Mouse (Mus musculus): ENCODE measurements around the gene Vps18. TPM values are rescaled to one million over a fixed set of nuclear protein-coding genes. Genes with fewer than 3 reads are reported as not detected.

The Vps18 gene
- total RNA-seq, 1 experiment from 2014 or later: 14.8 TPM

GRCm38 (mm10) chr2:119328546-119328945 is 40.0 kb downstream of the Vps18 start:
- ATAC-seq (replicated peaks in 1 of 2; ENCODE audit: insufficient read depth in 1 of 2, low FRiP score in 2 of 2, low TSS enrichment in 1 of 2, low read depth in 1 of 2, poor library complexity in 2 of 2, severe bottlenecking in 2 of 2): no peak

GRCm38 (mm10) chr2:119329123-119329817 is 40.7 kb downstream of the Vps18 start:
- ATAC-seq (replicated peaks in 1 of 2; ENCODE audit: insufficient read depth in 1 of 2, low FRiP score in 2 of 2, low TSS enrichment in 1 of 2, low read depth in 1 of 2, poor library complexity in 2 of 2, severe bottlenecking in 2 of 2): no peak

- no peak for ATAC-seq (replicated peaks in 1 of 2; ENCODE audit: insufficient read depth in 1 of 2, low FRiP score in 2 of 2, low TSS enrichment in 1 of 2, low read depth in 1 of 2, poor library complexity in 2 of 2, severe bottlenecking in 2 of 2)
Measured at GRCm38 (mm10) chr2:119330795-119331194, 42.3 kb downstream of the Vps18 start.

GRCm38 (mm10) chr2:119332177-119332661 is 43.7 kb downstream of the Vps18 start:
- ATAC-seq (replicated peaks in 1 of 2; ENCODE audit: insufficient read depth in 1 of 2, low FRiP score in 2 of 2, low TSS enrichment in 1 of 2, low read depth in 1 of 2, poor library complexity in 2 of 2, severe bottlenecking in 2 of 2): no peak

DNA sequence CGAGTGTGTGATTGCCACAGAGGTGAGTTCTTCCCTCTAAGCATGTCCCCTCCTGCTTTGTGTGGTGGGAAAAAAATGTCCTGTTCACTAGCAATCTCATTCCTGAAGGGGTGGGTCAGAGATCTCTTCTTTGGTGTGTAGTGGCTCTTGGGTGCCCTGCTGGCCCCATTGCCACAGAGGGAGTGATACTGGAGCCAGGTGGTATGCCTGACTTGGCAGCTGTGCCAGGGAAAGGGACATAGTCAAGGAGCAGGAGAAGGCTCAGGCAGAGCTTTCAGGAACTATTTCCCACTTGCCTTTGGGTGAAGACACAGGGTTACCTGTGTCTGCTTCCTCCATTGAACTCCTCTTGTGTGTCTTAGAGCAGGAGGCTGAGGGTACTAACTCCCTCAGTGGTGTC is 45.6 kb downstream of the Vps18 start:
- no peak for ATAC-seq (replicated peaks in 1 of 2; ENCODE audit: insufficient read depth in 1 of 2, low FRiP score in 2 of 2, low TSS enrichment in 1 of 2, low read depth in 1 of 2, poor library complexity in 2 of 2, severe bottlenecking in 2 of 2)

DNA sequence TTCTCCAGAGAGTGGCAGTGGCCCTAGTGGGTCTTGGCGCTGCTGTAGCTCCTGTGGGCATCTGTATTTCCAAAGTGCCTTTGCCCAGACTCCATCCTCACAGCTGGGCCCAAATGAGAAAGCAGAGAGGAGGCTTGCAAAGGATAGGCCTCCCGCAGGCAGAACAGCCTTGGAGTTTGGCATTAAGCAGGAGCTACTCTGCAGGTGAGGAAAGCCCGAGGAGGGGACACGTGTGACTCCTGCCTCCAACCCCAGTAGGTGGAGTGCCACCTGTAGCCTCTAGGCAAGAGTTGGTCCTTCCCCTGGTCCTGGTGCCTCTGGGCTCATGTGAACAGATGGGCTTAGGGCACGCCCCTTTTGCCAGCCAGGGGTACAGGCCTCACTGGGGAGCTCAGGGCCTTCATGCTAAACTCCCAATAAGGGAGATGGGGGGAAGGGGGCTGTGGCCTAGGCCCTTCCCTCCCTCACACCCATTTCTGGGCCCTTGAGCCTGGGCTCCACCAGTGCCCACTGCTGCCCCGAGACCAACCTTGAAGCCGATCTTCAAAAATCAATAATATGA is 46.5 kb downstream of the Vps18 start:
- no peak for ATAC-seq (replicated peaks in 1 of 2; ENCODE audit: insufficient read depth in 1 of 2, low FRiP score in 2 of 2, low TSS enrichment in 1 of 2, low read depth in 1 of 2, poor library complexity in 2 of 2, severe bottlenecking in 2 of 2)

GRCm38 (mm10) chr2:119335535-119335934 is 47.0 kb downstream of the Vps18 start:
- ATAC-seq (replicated peaks in 1 of 2; ENCODE audit: insufficient read depth in 1 of 2, low FRiP score in 2 of 2, low TSS enrichment in 1 of 2, low read depth in 1 of 2, poor library complexity in 2 of 2, severe bottlenecking in 2 of 2): no peak

DNA sequence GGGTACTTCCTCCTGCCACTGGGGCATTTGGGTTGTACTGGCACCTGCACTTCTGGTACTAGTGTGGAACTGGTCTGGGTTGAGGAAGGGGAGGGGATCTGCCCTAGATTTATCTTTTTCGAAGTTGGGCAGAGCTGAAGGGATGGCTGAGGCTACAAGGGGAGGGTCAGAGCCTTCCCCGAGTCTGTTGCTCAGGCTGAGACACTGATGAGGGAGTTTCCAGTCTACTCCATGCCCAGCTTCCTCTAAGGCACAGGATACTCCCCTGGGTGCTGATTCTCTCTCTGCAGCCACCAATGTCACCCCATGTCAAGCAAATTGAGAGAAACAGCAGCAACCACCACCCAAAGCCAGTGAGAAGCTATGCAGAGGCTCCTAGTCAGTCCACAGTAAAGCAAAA is 47.5 kb downstream of the Vps18 start:
- ATAC-seq (replicated peaks in 1 of 2; ENCODE audit: insufficient read depth in 1 of 2, low FRiP score in 2 of 2, low TSS enrichment in 1 of 2, low read depth in 1 of 2, poor library complexity in 2 of 2, severe bottlenecking in 2 of 2): 0 out of 4 replicates have a peak, but pooled peaks of 1 of the 2 experiments have one; percentile 8

DNA sequence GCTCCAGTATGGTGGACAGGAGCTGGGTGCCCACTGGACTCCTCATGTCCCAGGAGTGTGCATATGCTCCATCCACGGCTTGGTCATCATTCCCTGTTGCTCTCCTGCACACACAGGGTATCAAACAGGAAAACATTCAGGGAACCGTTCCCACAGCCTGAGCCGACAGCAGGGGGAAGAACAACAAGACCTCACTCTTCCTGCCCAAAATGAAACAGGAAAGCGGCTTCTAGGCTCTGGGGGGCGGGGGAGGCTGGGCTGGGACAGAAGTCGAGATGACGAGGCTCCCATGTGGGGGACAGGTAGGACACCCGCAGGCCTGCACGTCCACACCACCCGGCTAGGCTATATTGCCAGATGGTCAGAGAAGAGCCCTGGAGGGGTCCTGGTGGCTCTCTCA is 47.9 kb downstream of the Vps18 start:
- ATAC-seq (replicated peaks in 1 of 2; ENCODE audit: insufficient read depth in 1 of 2, low FRiP score in 2 of 2, low TSS enrichment in 1 of 2, low read depth in 1 of 2, poor library complexity in 2 of 2, severe bottlenecking in 2 of 2): 0 out of 4 replicates have a peak, but pooled peaks of 1 of the 2 experiments have one; percentile 2

GRCm38 (mm10) chr2:119337425-119338265 is 49.1 kb downstream of the Vps18 start:
- peak; percentile 82 to 94 for ATAC-seq (replicated peaks in 1 of 2; ENCODE audit: insufficient read depth in 1 of 2, low FRiP score in 2 of 2, low TSS enrichment in 1 of 2, low read depth in 1 of 2, poor library complexity in 2 of 2, severe bottlenecking in 2 of 2)

- peak in 1 of 2 experiments; percentile 42; a peak in 1 of 4 replicates for ATAC-seq (replicated peaks in 1 of 2; ENCODE audit: insufficient read depth in 1 of 2, low FRiP score in 2 of 2, low TSS enrichment in 1 of 2, low read depth in 1 of 2, poor library complexity in 2 of 2, severe bottlenecking in 2 of 2)
Measured at GRCm38 (mm10) chr2:119344537-119345138, 56.1 kb downstream of the Vps18 start.

Other genes starting within 250 kb of the Vps18 start
- 52.0 and 56.7 TPM in 2 replicates for gene Knl1, start 241.6 kb upstream of the Vps18 start, total RNA-seq (2017)
- 16.8 and 29.0 TPM in 2 replicates for gene Rad51, start 175.9 kb upstream of the Vps18 start, total RNA-seq (2017)
- 35.9 and 38.9 TPM in 2 replicates for gene Rmdn3, start 131.7 kb upstream of the Vps18 start, total RNA-seq (2017)
- 2.2 TPM in 1 of 2 replicates, not detected in the other for gene Gchfr, start 121.0 kb upstream of the Vps18 start, total RNA-seq (2017)
- not detected in 2 replicates for gene Gm14137, start 114.2 kb upstream of the Vps18 start, total RNA-seq (2017)
- 47.1 and 53.7 TPM in 2 replicates for gene Zfyve19, start 80.1 kb upstream of the Vps18 start, total RNA-seq (2017)
- 37.1 and 64.7 TPM in 2 replicates for gene Dnajc17, start 79.9 kb upstream of the Vps18 start, total RNA-seq (2017)
- gene Ppp1r14d, start 58.8 kb upstream of the Vps18 start, total RNA-seq (2017): not detected in 2 replicates
- gene Spint1, start 51.4 kb upstream of the Vps18 start, total RNA-seq (2017): 8.1 and 13.0 TPM in 2 replicates
- gene Rhov, start 17.5 kb upstream of the Vps18 start, total RNA-seq (2017): 0.31 TPM in 1 of 2 replicates, not detected in the other
- gene Dll4, start 37.0 kb downstream of the Vps18 start, total RNA-seq (2017): 0.13 and 0.25 TPM in 2 replicates
- 0.40 TPM in 1 of 2 replicates, not detected in the other for gene Chac1, start 62.5 kb downstream of the Vps18 start, total RNA-seq (2017)
- 23.4 and 35.3 TPM in 2 replicates for gene Ino80, start 188.9 kb downstream of the Vps18 start, total RNA-seq (2017)

Measured in hematopoietic stem cell, adult 5-6 weeks (primary cell).